Mouse (Mus musculus): Measurements from ENCODE around the gene Unc50. TPM values are rescaled to one million over a fixed set of nuclear protein-coding genes. Genes with fewer than 3 reads are reported as not detected.

Gene Unc50
- 10 to 100 TPM; 32.9 to 34.0 TPM for total RNA-seq (2021)
- long read RNA-seq, experiment 1, transcript Unc50-202 (6 exons, 1,094 nt), result minor isoform, 13 of 37 reads
- long read RNA-seq, experiment 1, transcript Unc50-201 (6 exons, 1,414 nt), result major isoform, 14 of 37 reads
- long read RNA-seq, experiment 1, partial matches to known transcripts, result 10 of 37 reads
- long read RNA-seq, experiment 1, other reads (novel, unspliced or antisense), result 0 of 37 reads
- long read RNA-seq, experiment 2, transcript Unc50-202 (6 exons, 1,094 nt), result major isoform, 11 of 18 reads
- long read RNA-seq, experiment 2, transcript Unc50-201 (6 exons, 1,414 nt), result minor isoform, 5 of 18 reads
- long read RNA-seq, experiment 2, partial matches to known transcripts, result 1 of 18 reads
- long read RNA-seq, experiment 2, other reads (novel, unspliced or antisense), result 1 of 18 reads

GRCm38 (mm10) chr1:37429366-37430296 lies at the start of gene Unc50, which contains the start of gene Coa5:
Gene Unc50 (plus strand): TSS chr1:37430139.
Gene Coa5 (minus strand): TSS chr1:37430103.
- peak; percentile 97 to 98 for DNase-seq

- no peak for DNase-seq
These were observed 49.0 kb upstream of the Unc50 start for GRCm38 (mm10) chr1:37380913-37381312.

GRCm38 (mm10) chr1:37384304-37384703 lies 45.6 kb upstream of the Unc50 start:
- no peak for DNase-seq

- peak; percentile 47 to 57 for DNase-seq
These were observed 43.4 kb upstream of the Unc50 start for GRCm38 (mm10) chr1:37386448-37386971.

- DNase-seq, result no peak
These were observed 36.8 kb upstream of the Unc50 start for GRCm38 (mm10) chr1:37393174-37393573.

GRCm38 (mm10) chr1:37396481-37396880 lies 33.5 kb upstream of the Unc50 start:
- DNase-seq, result no peak

GRCm38 (mm10) chr1:37398961-37399360 lies 31.0 kb upstream of the Unc50 start:
- DNase-seq, result no peak

GRCm38 (mm10) chr1:37399734-37400133 lies 30.2 kb upstream of the Unc50 start:
- no peak for DNase-seq

- peak; percentile 52 to 71 for DNase-seq
These were observed 28.3 kb upstream of the Unc50 start for GRCm38 (mm10) chr1:37401687-37402086.

GRCm38 (mm10) chr1:37405137-37405536 lies 24.8 kb upstream of the Unc50 start:
- DNase-seq, result no peak

GRCm38 (mm10) chr1:37407228-37407627 lies 22.7 kb upstream of the Unc50 start:
- DNase-seq, result no peak

- DNase-seq, result no peak
These were observed 21.9 kb upstream of the Unc50 start for GRCm38 (mm10) chr1:37408059-37408458.

GRCm38 (mm10) chr1:37408678-37409077 lies 21.3 kb upstream of the Unc50 start:
- no peak for DNase-seq

- peak in 1 of 2 experiments; percentile 13 for DNase-seq
These were observed 20.3 kb upstream of the Unc50 start for GRCm38 (mm10) chr1:37409647-37410046.

- DNase-seq, result no peak
These were observed 14.5 kb upstream of the Unc50 start for GRCm38 (mm10) chr1:37415394-37415793.

GRCm38 (mm10) chr1:37419420-37419819 lies 10.5 kb upstream of the Unc50 start:
- DNase-seq, result peak; percentile 39 to 57

- no peak for DNase-seq
These were observed 2.6 kb upstream of the Unc50 start for GRCm38 (mm10) chr1:37427144-37427875.

GRCm38 (mm10) chr1:37428911-37429310 lies 1.0 kb upstream of the Unc50 start:
- DNase-seq, result peak; percentile 26 to 29

- DNase-seq, result no peak
These were observed 430 bp downstream of the Unc50 start for GRCm38 (mm10) chr1:37430297-37430840.

- DNase-seq, result no peak
These were observed 6.5 kb downstream of the Unc50 start for GRCm38 (mm10) chr1:37436419-37436818.

All from heart, adult 18-20 months (tissue).